Mouse (Mus musculus) intestine, embryonic 16.5 days (tissue): ENCODE data around the gene Pnp. TPM values are rescaled to one million over a fixed set of nuclear protein-coding genes. Genes with fewer than 3 reads are reported as not detected.

Experiments
- polyA plus RNA-seq: library from polyadenylated mRNA; unstranded; fragments of >200 nt; fragmentation: Nextera tagmentation; extraction: Ambion mirVana; gene quantifications from 2 replicates; pipeline ENCODE4 v1.2.1, GENCODE M21; 2015

Pnp gene
- polyA plus RNA-seq, 1 experiment from 2014 or later, result 116 TPM

Other genes with a start within 250 kb of the Pnp start
- not detected in 2 replicates for gene Olfr747, start 237.9 kb upstream of the Pnp start, polyA plus RNA-seq
- gene Olfr748, start 223.7 kb upstream of the Pnp start, polyA plus RNA-seq, result not detected in 2 replicates
- not detected in 2 replicates for gene Olfr749, start 186.0 kb upstream of the Pnp start, polyA plus RNA-seq
- 52.6 and 60.4 TPM in 2 replicates for gene Ttc5, start 145.6 kb upstream of the Pnp start, polyA plus RNA-seq
- not detected in 2 replicates for gene Ccnb1ip1, start 123.3 kb upstream of the Pnp start, polyA plus RNA-seq
- gene Parp2, start 123.2 kb upstream of the Pnp start, polyA plus RNA-seq, result 56.4 and 60.6 TPM in 2 replicates
- 12.6 and 16.0 TPM in 2 replicates for gene Tep1, start 60.5 kb upstream of the Pnp start, polyA plus RNA-seq
- 0.21 and 0.23 TPM in 2 replicates for gene Klhl33, start 33.6 kb upstream of the Pnp start, polyA plus RNA-seq
- 131 and 133 TPM in 2 replicates for gene Osgep, start 6.2 kb upstream of the Pnp start, polyA plus RNA-seq
- 208 and 232 TPM in 2 replicates for gene Apex1, start 6.1 kb upstream of the Pnp start, polyA plus RNA-seq
- 58.0 and 67.0 TPM in 2 replicates for gene Pip4p1, start 226 bp upstream of the Pnp start, polyA plus RNA-seq
- not detected in 2 replicates for gene Gm49342, start 13.4 kb downstream of the Pnp start, polyA plus RNA-seq
- gene Pnp2, start 24.9 kb downstream of the Pnp start, polyA plus RNA-seq, result 3.7 and 5.3 TPM in 2 replicates
- gene Rnase10, start 76.7 kb downstream of the Pnp start, polyA plus RNA-seq, result 0.20 and 0.29 TPM in 2 replicates
- not detected in 2 replicates for gene Rnase9, start 110.8 kb downstream of the Pnp start, polyA plus RNA-seq
- gene Rnase11, start 119.1 kb downstream of the Pnp start, polyA plus RNA-seq, result not detected in 2 replicates
- gene Rnase12, start 126.6 kb downstream of the Pnp start, polyA plus RNA-seq, result 0.37 and 0.54 TPM in 2 replicates
- gene Olfr750, start 143.4 kb downstream of the Pnp start, polyA plus RNA-seq, result not detected in 2 replicates
- gene Rnase4, start 160.0 kb downstream of the Pnp start, polyA plus RNA-seq, result 288 and 336 TPM in 2 replicates
- 76.1 and 85.7 TPM in 2 replicates for gene Ang, start 160.1 kb downstream of the Pnp start, polyA plus RNA-seq
- gene Eddm3b, start 183.3 kb downstream of the Pnp start, polyA plus RNA-seq, result not detected in 2 replicates
- 1.5 and 1.6 TPM in 2 replicates for gene Rnase6, start 192.8 kb downstream of the Pnp start, polyA plus RNA-seq
- 107 and 192 TPM in 2 replicates for gene Rnase1, start 215.7 kb downstream of the Pnp start, polyA plus RNA-seq
- gene Rnase2b, start 231.2 kb downstream of the Pnp start, polyA plus RNA-seq, result not detected in 2 replicates